Mouse (Mus musculus) limb, embryonic 11.5 days (tissue): ENCODE data around the gene Prl7a1. TPM values are rescaled to one million over a fixed set of nuclear protein-coding genes. Genes with fewer than 3 reads are reported as not detected.

ENCODE experiments used
- ATAC-seq: fragments of 200-750 bp; cut with Nextera tagmentation; 2 replicates; pipeline ENCODE4 v1.8.0; 2017; ENCODE audit warnings: low read depth; ENCODE audit not compliant: insufficient number of reproducible peaks, low FRiP score, low TSS enrichment
- DNase-seq: peaks from one replicate; pipeline ENCODE4 v3.0.0-alpha.2; 2015; ENCODE audit warnings: low spot score
- H3K27ac ChIP-seq: fragments of 300-500 bp; sonication (generic); replicated peaks from 2 replicates; pipeline ENCODE4 v1.5.1; 2014; ENCODE audit warnings: low read depth, mild to moderate bottlenecking, low read length
- H3K27me3 ChIP-seq: fragments of 300-500 bp; sonication (generic); 2 replicates; pipeline ENCODE4 v1.6.1; 2014; ENCODE audit warnings: mild to moderate bottlenecking, low read length, mixed read lengths; ENCODE audit not compliant: control insufficient read depth, insufficient read depth
- H3K36me3 ChIP-seq: fragments of 300-500 bp; sonication (generic); 2 replicates; pipeline ENCODE4 v1.6.1; 2014; ENCODE audit warnings: mild to moderate bottlenecking, low read length, moderate library complexity, mixed read lengths; ENCODE audit not compliant: control insufficient read depth, insufficient read depth
- H3K4me1 ChIP-seq: fragments of 300-500 bp; sonication (generic); 2 replicates; pipeline ENCODE4 v1.6.1; 2014; ENCODE audit warnings: low read length, mixed read lengths; ENCODE audit not compliant: control insufficient read depth, insufficient read depth
- H3K4me2 ChIP-seq: fragments of 300-500 bp; sonication (generic); 2 replicates; pipeline ENCODE4 v1.6.1; 2014; ENCODE audit warnings: low read depth, mild to moderate bottlenecking, moderate library complexity; ENCODE audit not compliant: severe bottlenecking
- H3K4me3 ChIP-seq: fragments of 300-500 bp; sonication (generic); 2 replicates; pipeline ENCODE4 v1.5.1; 2014; ENCODE audit warnings: low read depth, low read length
- H3K9ac ChIP-seq: fragments of 300-500 bp; sonication (generic); 2 replicates; pipeline ENCODE4 v1.6.1; 2014; ENCODE audit warnings: mild to moderate bottlenecking, low read length
- H3K9me3 ChIP-seq: fragments of 300-500 bp; sonication (generic); 2 replicates; pipeline ENCODE4 v1.6.1; 2016; ENCODE audit warnings: low read length; ENCODE audit not compliant: control insufficient read depth
- WGBS: fragments of 180-500 bp; shearing (Covaris S2); extraction: QIAGEN DNeasy Blood & Tissue Kit; methylation state at CpG from one replicate; pipeline ENCODE4 v1.1.7; 2014; 5-methylcytosine and 5-hydroxymethylcytosine counted together
- polyA plus RNA-seq: library from polyadenylated mRNA; unstranded; fragments of >200 nt; fragmentation: Nextera tagmentation; extraction: Ambion mirVana; gene quantifications from 2 replicates; pipeline ENCODE4 v1.2.1, GENCODE M21; 2014

The Prl7a1 gene
- not detected in 2 replicates for polyA plus RNA-seq

DNA sequence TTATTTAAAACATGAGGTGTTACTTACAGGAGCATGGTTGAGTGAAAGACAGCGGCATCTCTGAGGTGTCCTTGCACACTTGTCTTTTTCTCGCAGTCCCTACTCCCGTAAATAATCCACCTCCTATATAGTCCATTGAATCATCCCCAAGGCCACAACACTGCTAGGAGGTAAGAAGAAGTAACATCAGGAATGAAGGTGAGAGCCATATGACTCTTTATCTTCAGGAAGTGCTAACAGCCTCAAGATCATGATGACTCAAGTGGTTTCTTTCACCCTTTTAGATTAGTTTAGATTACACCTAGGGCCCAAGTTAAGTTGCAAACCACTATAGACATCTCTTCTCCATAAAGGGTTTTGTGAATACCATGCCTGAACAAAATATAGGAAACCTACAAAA lies at the start of gene Prl7a1:
TSS of gene Prl7a1 (minus strand) at position 101 of the 400 bp plus-strand sequence.
- Histone ChIP-seq H3K4me3 (no peak within 1 kb of the TSS), H3K9me3 (no peaks in the 10 kb centered on the region), H3K4me1 (no peaks in the 10 kb centered on the region), H3K27me3 (no peaks in the 10 kb centered on the region), H3K9ac (no peak within 1 kb of the TSS), H3K4me2 (no peak within 1 kb of the TSS), H3K27ac (no peak within 1 kb of the TSS), H3K36me3 (no peaks in the 10 kb centered on the region)
- ATAC-seq (no peak), DNase-seq (no peak)
- WGBS = 94% methylated on average over 3 of the region's 3 CpGs

DNA sequence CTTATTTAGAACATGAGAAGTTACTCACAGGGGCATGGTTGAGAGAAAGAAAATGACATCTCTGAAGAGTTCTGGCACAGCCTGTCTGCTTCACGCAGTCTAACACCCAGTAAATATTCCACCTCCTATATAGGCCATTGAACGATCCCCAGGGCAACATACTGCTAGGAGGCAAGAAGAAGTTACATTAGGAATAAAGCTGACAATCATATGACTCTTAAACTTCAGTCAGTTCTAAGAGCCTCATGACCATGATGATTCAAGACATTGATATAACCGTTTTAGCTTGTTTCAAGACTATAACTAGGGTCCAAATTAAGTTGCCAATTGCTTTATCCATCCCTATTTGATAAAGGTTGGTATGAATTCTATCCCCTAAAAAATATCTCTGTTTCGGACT lies 25.6 kb upstream of the Prl7a1 start, which contains the start of gene Prl7a2:
TSS of gene Prl7a2 (minus strand) at position 101 of the 400 bp plus-strand sequence.
- Histone ChIP-seq H3K27me3 (no peaks in the 10 kb centered on the region), H3K4me2 (no peak within 1 kb of the TSS), H3K9ac (no peak within 1 kb of the TSS), H3K4me1 (no peaks in the 10 kb centered on the region), H3K36me3 (no peaks in the 10 kb centered on the region), H3K4me3 (no peak within 1 kb of the TSS), H3K27ac (no peak within 1 kb of the TSS), H3K9me3 (no peaks in the 10 kb centered on the region)
- DNase-seq = no peak
- 82% methylated on average over 4 of the region's 4 CpGs for WGBS
- ATAC-seq = no peak

DNA sequence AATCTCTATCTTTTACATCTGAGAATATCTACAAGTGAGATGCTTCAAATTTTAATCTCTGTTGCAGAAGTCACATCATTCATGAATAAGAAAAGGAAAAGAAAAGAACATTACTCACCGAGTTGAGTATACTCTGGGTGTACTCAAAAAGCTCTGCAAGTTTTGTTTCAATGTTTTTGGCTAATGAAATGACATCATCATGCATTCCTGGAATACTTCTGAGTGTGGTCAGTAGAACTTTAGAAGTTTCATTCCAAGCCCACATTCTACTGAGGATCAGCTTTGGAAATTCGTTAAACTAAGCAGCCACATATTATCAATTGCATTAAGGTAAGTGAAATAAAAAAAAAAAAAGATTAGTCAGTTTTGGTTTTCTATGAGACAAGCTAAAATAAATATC lies 18.5 kb upstream of the Prl7a1 start:
- no peak overlapping the region for H3K4me3 ChIP-seq
- ATAC-seq (no peak), DNase-seq (no peak)
- H3K36me3 ChIP-seq = no peaks in the 10 kb centered on the region
- H3K9ac ChIP-seq = no peak overlapping the region
- H3K27ac ChIP-seq = no peak overlapping the region
- no peak overlapping the region for H3K4me2 ChIP-seq
- 81% methylated on average over 2 of the region's 2 CpGs for WGBS
- H3K9me3 ChIP-seq = no peaks in the 10 kb centered on the region
- H3K4me1 ChIP-seq = no peaks in the 10 kb centered on the region
- no peaks in the 10 kb centered on the region for H3K27me3 ChIP-seq

DNA sequence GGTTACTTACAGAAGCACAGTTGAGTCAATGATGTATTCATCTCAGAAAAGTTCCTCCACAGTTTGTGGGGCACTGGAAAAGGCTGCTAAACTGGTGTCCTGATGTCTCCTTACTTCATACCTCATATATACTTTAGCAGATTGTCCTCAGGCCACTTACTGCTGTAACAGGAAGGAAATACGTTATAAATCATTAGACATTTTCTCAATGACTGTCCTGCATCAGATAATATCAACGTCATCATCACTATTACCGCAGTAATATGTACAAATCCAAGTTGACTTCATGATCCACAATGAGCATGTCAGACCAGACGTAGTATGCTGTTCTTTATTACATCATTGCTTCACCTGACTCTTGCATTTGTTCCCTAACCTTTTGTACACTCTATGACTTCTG lies 31.8 kb downstream of the Prl7a1 start, which contains the start of gene Prl7b1:
TSS of gene Prl7b1 (minus strand) at position 101 of the 400 bp plus-strand sequence.
- DNase-seq = no peak
- no peak within 1 kb of the TSS for H3K9ac ChIP-seq
- H3K4me2 ChIP-seq = no peak within 1 kb of the TSS
- H3K9me3 ChIP-seq = no peaks in the 10 kb centered on the region
- H3K36me3 ChIP-seq = no peaks in the 10 kb centered on the region
- H3K4me1 ChIP-seq = no peaks in the 10 kb centered on the region
- no peak for ATAC-seq
- no peak within 1 kb of the TSS for H3K27ac ChIP-seq
- H3K27me3 ChIP-seq = no peaks in the 10 kb centered on the region
- 75% methylated on average over 4 of the region's 4 CpGs for WGBS
- no peak within 1 kb of the TSS for H3K4me3 ChIP-seq

Other genes with a start within 250 kb of the Prl7a1 start
- not detected in 2 replicates for gene Prl8a6, start 203.8 kb downstream of the Prl7a1 start, polyA plus RNA-seq
- not detected in 2 replicates for gene Prl8a8, start 129.3 kb downstream of the Prl7a1 start, polyA plus RNA-seq
- not detected in 2 replicates for gene Prl8a9, start 77.9 kb downstream of the Prl7a1 start, polyA plus RNA-seq
- not detected in 2 replicates for gene Prl8a1, start 60.3 kb downstream of the Prl7a1 start, polyA plus RNA-seq
- gene Prl7b1, start 31.9 kb downstream of the Prl7a1 start, polyA plus RNA-seq = not detected in 2 replicates
- gene Prl7a2, start 25.5 kb upstream of the Prl7a1 start, polyA plus RNA-seq = not detected in 2 replicates
- not detected in 2 replicates for gene Prl7d1, start 74.2 kb upstream of the Prl7a1 start, polyA plus RNA-seq
- gene Prl7c1, start 138.3 kb upstream of the Prl7a1 start, polyA plus RNA-seq = not detected in 2 replicates
- not detected in 2 replicates for gene Prl2a1, start 159.2 kb upstream of the Prl7a1 start, polyA plus RNA-seq
- not detected in 2 replicates for gene Prl2c1, start 206.8 kb upstream of the Prl7a1 start, polyA plus RNA-seq